Mouse (Mus musculus): ENCODE data around the gene Ckb. TPM values are rescaled to one million over a fixed set of nuclear protein-coding genes. Genes with fewer than 3 reads are reported as not detected.

The Ckb gene
- polyA plus RNA-seq, 1 experiment from 2014 or later: 953 TPM

- Histone ChIP-seq H3K9me3 (ENCODE audit: control insufficient read depth, low read length) (no peaks in the 10 kb centered on the region), H3K4me2 (ENCODE audit: low read depth, low read length) (no peak overlapping the region), H3K4me3 (ENCODE audit: low read length) (no peak overlapping the region), H3K27ac (ENCODE audit: low read length) (peak overlapping the region; percentile 44), H3K27me3 (replicated peaks; ENCODE audit: control insufficient read depth, insufficient read depth, low read length) (no peaks in the 10 kb centered on the region), H3K4me1 (ENCODE audit: control insufficient read depth, insufficient read depth, low read length) (peaks cover 11% of the 10 kb centered on the region), H3K36me3 (ENCODE audit: control insufficient read depth, insufficient read depth, low read length) (peaks cover 4% of the 10 kb centered on the region), H3K9ac (ENCODE audit: low read depth, low read length) (0 out of 2 replicates have a peak overlapping the region, but pooled peaks have one; percentile 9)
- 45% methylated on average over 15 of the region's 15 CpGs for WGBS
- peak; percentile 29; the same call in 1 of the 2 replicates for ATAC-seq
Observed at GRCm38 (mm10) chr12:111705186-111705973, 33.2 kb upstream of the Ckb start.

GRCm38 (mm10) chr12:111704609-111705008, 32.5 kb upstream of the Ckb start:
- Histone ChIP-seq H3K9ac (ENCODE audit: low read depth, low read length) (0 out of 2 replicates have a peak overlapping the region, but pooled peaks have one; percentile 9), H3K27ac (ENCODE audit: low read length) (peak overlapping the region; percentile 44), H3K4me2 (ENCODE audit: low read depth, low read length) (no peak overlapping the region), H3K36me3 (ENCODE audit: control insufficient read depth, insufficient read depth, low read length) (peaks cover 3% of the 10 kb centered on the region; the same call in 1 of the 2 replicates), H3K27me3 (replicated peaks; ENCODE audit: control insufficient read depth, insufficient read depth, low read length) (no peaks in the 10 kb centered on the region), H3K4me1 (ENCODE audit: control insufficient read depth, insufficient read depth, low read length) (peaks cover 11% of the 10 kb centered on the region), H3K4me3 (ENCODE audit: low read length) (no peak overlapping the region), H3K9me3 (ENCODE audit: control insufficient read depth, low read length) (no peaks in the 10 kb centered on the region)
- ATAC-seq: peak; percentile 83
- WGBS: 41% methylated on average over 9 of the region's 9 CpGs

GRCm38 (mm10) chr12:111703301-111703700, 31.2 kb upstream of the Ckb start:
- Histone ChIP-seq H3K4me3 (ENCODE audit: low read length) (no peak overlapping the region), H3K9me3 (ENCODE audit: control insufficient read depth, low read length) (no peaks in the 10 kb centered on the region), H3K9ac (ENCODE audit: low read depth, low read length) (no peak overlapping the region), H3K4me2 (ENCODE audit: low read depth, low read length) (no peak overlapping the region), H3K27ac (ENCODE audit: low read length) (no peak overlapping the region), H3K4me1 (ENCODE audit: control insufficient read depth, insufficient read depth, low read length) (peaks cover 11% of the 10 kb centered on the region), H3K36me3 (ENCODE audit: control insufficient read depth, insufficient read depth, low read length) (no peaks in the 10 kb centered on the region), H3K27me3 (replicated peaks; ENCODE audit: control insufficient read depth, insufficient read depth, low read length) (no peaks in the 10 kb centered on the region)
- WGBS: 74% methylated on average over 3 of the region's 3 CpGs
- no peak for ATAC-seq

GRCm38 (mm10) chr12:111700920-111701458, 28.9 kb upstream of the Ckb start:
- Histone ChIP-seq H3K4me1 (ENCODE audit: control insufficient read depth, insufficient read depth, low read length) (peaks cover 14% of the 10 kb centered on the region), H3K36me3 (ENCODE audit: control insufficient read depth, insufficient read depth, low read length) (no peaks in the 10 kb centered on the region), H3K9ac (ENCODE audit: low read depth, low read length) (no peak overlapping the region), H3K4me3 (ENCODE audit: low read length) (no peak overlapping the region), H3K27me3 (replicated peaks; ENCODE audit: control insufficient read depth, insufficient read depth, low read length) (no peaks in the 10 kb centered on the region), H3K4me2 (ENCODE audit: low read depth, low read length) (no peak overlapping the region), H3K27ac (ENCODE audit: low read length) (no peak overlapping the region), H3K9me3 (ENCODE audit: control insufficient read depth, low read length) (no peaks in the 10 kb centered on the region)
- 58% methylated on average over 9 of the region's 9 CpGs for WGBS
- no peak for ATAC-seq

- 85% methylated on average over 4 of the region's 4 CpGs for WGBS
- Histone ChIP-seq H3K36me3 (ENCODE audit: control insufficient read depth, insufficient read depth, low read length) (no peaks in the 10 kb centered on the region), H3K9me3 (ENCODE audit: control insufficient read depth, low read length) (no peaks in the 10 kb centered on the region), H3K4me1 (ENCODE audit: control insufficient read depth, insufficient read depth, low read length) (peaks cover 14% of the 10 kb centered on the region), H3K4me2 (ENCODE audit: low read depth, low read length) (no peak overlapping the region), H3K4me3 (ENCODE audit: low read length) (no peak overlapping the region), H3K9ac (ENCODE audit: low read depth, low read length) (no peak overlapping the region), H3K27me3 (replicated peaks; ENCODE audit: control insufficient read depth, insufficient read depth, low read length) (no peaks in the 10 kb centered on the region), H3K27ac (ENCODE audit: low read length) (no peak overlapping the region)
- no peak for ATAC-seq
Observed at GRCm38 (mm10) chr12:111699542-111699941, 27.4 kb upstream of the Ckb start.

- WGBS: 74% methylated on average over 6 of the region's 6 CpGs
Observed at GRCm38 (mm10) chr12:111698346-111698913, 26.3 kb upstream of the Ckb start.

GRCm38 (mm10) chr12:111697708-111698107, 25.6 kb upstream of the Ckb start:
- Histone ChIP-seq H3K4me1 (ENCODE audit: control insufficient read depth, insufficient read depth, low read length) (peaks cover 33% of the 10 kb centered on the region), H3K36me3 (ENCODE audit: control insufficient read depth, insufficient read depth, low read length) (no peaks in the 10 kb centered on the region), H3K9ac (ENCODE audit: low read depth, low read length) (no peak overlapping the region), H3K4me2 (ENCODE audit: low read depth, low read length) (no peak overlapping the region), H3K9me3 (ENCODE audit: control insufficient read depth, low read length) (no peaks in the 10 kb centered on the region), H3K27ac (ENCODE audit: low read length) (peak overlapping the region; percentile 35), H3K27me3 (replicated peaks; ENCODE audit: control insufficient read depth, insufficient read depth, low read length) (no peaks in the 10 kb centered on the region), H3K4me3 (ENCODE audit: low read length) (no peak overlapping the region)
- ATAC-seq: peak; percentile 46
- WGBS: 56% methylated on average over 4 of the region's 4 CpGs

More at GRCm38 (mm10) chr12:111698346-111698913, 26.3 kb upstream of the Ckb start:
- H3K4me2 ChIP-seq (ENCODE audit: low read depth, low read length): no peak overlapping the region
- H3K27me3 ChIP-seq (replicated peaks; ENCODE audit: control insufficient read depth, insufficient read depth, low read length): no peaks in the 10 kb centered on the region
- H3K4me3 ChIP-seq (ENCODE audit: low read length): no peak overlapping the region
- no peak overlapping the region for H3K9ac ChIP-seq (ENCODE audit: low read depth, low read length)
- no peaks in the 10 kb centered on the region for H3K36me3 ChIP-seq (ENCODE audit: control insufficient read depth, insufficient read depth, low read length)
- H3K9me3 ChIP-seq (ENCODE audit: control insufficient read depth, low read length): no peaks in the 10 kb centered on the region
- H3K27ac ChIP-seq (ENCODE audit: low read length): peak overlapping the region; percentile 35; the same call in 1 of the 2 replicates
- peaks cover 26% of the 10 kb centered on the region for H3K4me1 ChIP-seq (ENCODE audit: control insufficient read depth, insufficient read depth, low read length)
- ATAC-seq: no peak

- no peak overlapping the region for H3K4me2 ChIP-seq (ENCODE audit: low read depth, low read length)
Observed at GRCm38 (mm10) chr12:111696239-111696638, 24.1 kb upstream of the Ckb start.

More at GRCm38 (mm10) chr12:111696239-111696638, 24.1 kb upstream of the Ckb start:
- Histone ChIP-seq H3K4me1 (ENCODE audit: control insufficient read depth, insufficient read depth, low read length) (peaks cover 44% of the 10 kb centered on the region), H3K27me3 (replicated peaks; ENCODE audit: control insufficient read depth, insufficient read depth, low read length) (no peaks in the 10 kb centered on the region), H3K9ac (ENCODE audit: low read depth, low read length) (no peak overlapping the region), H3K27ac (ENCODE audit: low read length) (peak overlapping the region; percentile 66; the same call in 1 of the 2 replicates), H3K9me3 (ENCODE audit: control insufficient read depth, low read length) (no peaks in the 10 kb centered on the region), H3K4me3 (ENCODE audit: low read length) (no peak overlapping the region), H3K36me3 (ENCODE audit: control insufficient read depth, insufficient read depth, low read length) (no peaks in the 10 kb centered on the region)
- WGBS: 35% methylated on average over 6 of the region's 6 CpGs
- peak; percentile 4 for ATAC-seq

Measured in intestine, embryonic 16.5 days (tissue).